Mouse (Mus musculus) liver, adult 2 months (tissue): Measurements from ENCODE around the gene Egfl7. TPM values are rescaled to one million over a fixed set of nuclear protein-coding genes. Genes with fewer than 3 reads are reported as not detected.

Experiments
- DNase-seq: peaks from one replicate; pipeline ENCODE4 v3.0.0-alpha.2; 2011; ENCODE audit warnings: low read depth, low spot score; ENCODE audit errors: extremely low read depth
- H3K27ac ChIP-seq: fragments of 200-500 bp; replicated peaks from 2 replicates; pipeline ENCODE4 v1.5.1; 2012; ENCODE audit warnings: low read depth, mild to moderate bottlenecking, control low read depth, inconsistent platforms, low read length; ENCODE audit not compliant: insufficient read depth
- H3K27me3 ChIP-seq: fragments of 200-500 bp; 2 replicates; pipeline ENCODE4 v1.6.1; 2012; ENCODE audit warnings: mild to moderate bottlenecking, moderate library complexity, low read length, inconsistent platforms; ENCODE audit not compliant: control insufficient read depth, insufficient read depth
- H3K36me3 ChIP-seq: fragments of 200-500 bp; 2 replicates; pipeline ENCODE4 v1.6.1; 2012; ENCODE audit warnings: low read length, inconsistent platforms; ENCODE audit not compliant: control insufficient read depth, insufficient read depth
- H3K4me1 ChIP-seq: fragments of 200-500 bp; 2 replicates; pipeline ENCODE4 v1.6.1; 2011; ENCODE audit warnings: low read length; ENCODE audit not compliant: control insufficient read depth, insufficient read depth
- H3K4me3 ChIP-seq: fragments of 200-500 bp; 2 replicates; pipeline ENCODE4 v1.5.1; 2011; ENCODE audit warnings: low read depth, mild to moderate bottlenecking, control low read depth, low read length, moderate library complexity; ENCODE audit not compliant: insufficient read depth
- H3K79me2 ChIP-seq: fragments of 200-500 bp; 2 replicates; pipeline ENCODE4 v1.6.1; 2012; ENCODE audit warnings: inconsistent platforms, mild to moderate bottlenecking, low read length, moderate library complexity; ENCODE audit not compliant: control insufficient read depth, insufficient read depth
- H3K9ac ChIP-seq: fragments of 200-500 bp; 2 replicates; pipeline ENCODE4 v1.6.1; 2012; ENCODE audit warnings: low read depth, mild to moderate bottlenecking, control low read depth, inconsistent platforms, low read length
- CTCF ChIP-seq: fragments of 200-500 bp; IDR thresholded peaks from 2 replicates; pipeline ENCODE4 v1.5.1; 2011; ENCODE audit warnings: low read depth, low read length, control low read depth
- POLR2A ChIP-seq: fragments of 200-500 bp; IDR thresholded peaks from 2 replicates; pipeline ENCODE4 v1.6.1; 2011; ENCODE audit warnings: low read length, control low read depth; ENCODE audit not compliant: insufficient read depth; ENCODE audit errors: extremely low read depth
- WGBS: fragments of 180-500 bp; shearing (Covaris S2); methylation state at CpG from one replicate; pipeline ENCODE4 v1.1.7; 2018; 5-methylcytosine and 5-hydroxymethylcytosine counted together
- polyA plus RNA-seq: library from polyadenylated mRNA; depleted of rRNA; stranded (reverse); fragments of >200 nt; gene quantifications from 2 replicates; pipeline ENCODE4 v1.2.3, GENCODE M21; 2012
- total RNA-seq: library from RNA; depleted of rRNA; stranded (reverse); fragments of >200 nt; gene quantifications from 2 replicates; pipeline ENCODE4 v1.2.3, GENCODE M21; 2014

Gene Egfl7
- total and polyA plus RNA-seq, 2 experiments: 58.6 to 90.0 TPM

DNA sequence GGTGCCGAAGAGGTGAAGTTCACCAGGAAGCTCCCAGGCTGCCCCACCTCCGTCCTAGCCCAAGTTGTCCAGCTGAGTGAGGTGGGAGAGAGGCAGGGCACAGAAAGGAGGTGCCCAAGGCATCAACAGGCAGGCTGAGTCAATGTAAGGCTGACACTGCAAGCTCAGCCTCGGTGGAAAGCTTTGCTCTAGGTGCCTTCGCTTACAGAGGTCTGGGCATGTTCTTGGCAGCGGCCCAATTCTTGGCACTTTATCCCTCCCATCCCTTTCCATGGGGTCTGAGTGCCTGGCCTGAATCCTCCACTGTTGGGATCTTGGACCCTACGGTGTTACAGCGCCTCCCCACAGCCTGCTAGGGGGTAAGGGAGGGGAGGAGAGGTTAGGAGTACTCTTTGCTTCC is 2.9 kb downstream of the Egfl7 start:
- no peak for TF ChIP-seq POLR2A
- no peak for TF ChIP-seq CTCF
- H3K4me1 ChIP-seq: 0 out of 2 replicates have a peak, but pooled peaks cover 3% of the 10 kb centered on the region
- peak overlapping the region; percentile 33 for H3K9ac ChIP-seq
- DNase-seq: no peak
- peak overlapping the region; percentile 79 for H3K27ac ChIP-seq
- H3K79me2 ChIP-seq: no peaks in the 10 kb centered on the region
- no peaks in the 10 kb centered on the region for H3K27me3 ChIP-seq
- 83% methylated on average over 7 of the region's 7 CpGs for WGBS
- peak overlapping the region; percentile 34 for H3K4me3 ChIP-seq
- no peaks in the 10 kb centered on the region for H3K36me3 ChIP-seq

DNA sequence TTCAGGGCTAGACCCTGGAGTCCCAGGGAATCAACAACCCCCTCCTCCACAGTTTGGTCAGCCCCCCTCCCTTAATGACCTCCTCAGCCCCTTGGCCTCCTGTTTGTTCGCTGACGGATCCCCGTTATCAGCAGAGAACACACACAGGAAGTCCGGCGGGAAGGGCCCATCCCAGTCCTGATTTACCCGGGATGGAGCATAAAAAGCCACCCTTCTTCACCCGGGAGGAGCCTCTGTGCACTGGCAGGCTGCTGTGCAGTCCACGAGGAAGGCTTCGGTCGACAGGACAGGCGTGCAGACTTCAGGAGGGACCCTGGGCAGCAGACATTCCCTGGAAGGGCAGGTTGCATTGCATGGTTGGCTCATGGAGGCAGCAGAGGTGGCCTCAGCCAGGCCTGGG is 3.8 kb downstream of the Egfl7 start:
- Histone ChIP-seq H3K4me1 (0 out of 2 replicates have a peak, but pooled peaks cover 3% of the 10 kb centered on the region), H3K9ac (peak overlapping the region; percentile 77), H3K27ac (peak overlapping the region; percentile 79), H3K4me3 (peak overlapping the region; percentile 87), H3K36me3 (no peaks in the 10 kb centered on the region), H3K27me3 (no peaks in the 10 kb centered on the region), H3K79me2 (no peaks in the 10 kb centered on the region)
- 49% methylated on average over 11 of the region's 11 CpGs for WGBS
- DNase-seq: no peak
- TF ChIP-seq CTCF (no peak), POLR2A (peak; percentile 85)

DNA sequence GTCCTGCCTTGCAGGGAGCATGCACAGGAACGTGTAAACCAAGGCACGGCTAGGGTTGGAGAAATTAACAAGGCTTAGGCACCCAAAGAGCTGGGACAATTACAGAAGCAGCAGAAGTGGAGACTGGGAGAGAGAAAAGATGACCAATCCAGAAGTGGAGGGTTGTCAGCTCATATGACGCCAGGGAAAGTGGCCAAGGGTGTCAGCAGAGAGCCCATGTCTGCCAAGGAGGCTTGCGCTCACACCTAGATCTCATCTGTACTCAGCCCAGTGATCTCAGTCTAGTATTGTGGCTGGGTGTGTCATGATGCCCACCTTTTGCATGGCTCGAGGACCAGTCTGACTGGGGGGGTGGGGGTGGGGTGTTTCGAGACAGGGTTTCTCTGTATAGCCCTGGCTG is 5.9 kb downstream of the Egfl7 start:
- 59% methylated on average over 6 of the region's 6 CpGs for WGBS

DNA sequence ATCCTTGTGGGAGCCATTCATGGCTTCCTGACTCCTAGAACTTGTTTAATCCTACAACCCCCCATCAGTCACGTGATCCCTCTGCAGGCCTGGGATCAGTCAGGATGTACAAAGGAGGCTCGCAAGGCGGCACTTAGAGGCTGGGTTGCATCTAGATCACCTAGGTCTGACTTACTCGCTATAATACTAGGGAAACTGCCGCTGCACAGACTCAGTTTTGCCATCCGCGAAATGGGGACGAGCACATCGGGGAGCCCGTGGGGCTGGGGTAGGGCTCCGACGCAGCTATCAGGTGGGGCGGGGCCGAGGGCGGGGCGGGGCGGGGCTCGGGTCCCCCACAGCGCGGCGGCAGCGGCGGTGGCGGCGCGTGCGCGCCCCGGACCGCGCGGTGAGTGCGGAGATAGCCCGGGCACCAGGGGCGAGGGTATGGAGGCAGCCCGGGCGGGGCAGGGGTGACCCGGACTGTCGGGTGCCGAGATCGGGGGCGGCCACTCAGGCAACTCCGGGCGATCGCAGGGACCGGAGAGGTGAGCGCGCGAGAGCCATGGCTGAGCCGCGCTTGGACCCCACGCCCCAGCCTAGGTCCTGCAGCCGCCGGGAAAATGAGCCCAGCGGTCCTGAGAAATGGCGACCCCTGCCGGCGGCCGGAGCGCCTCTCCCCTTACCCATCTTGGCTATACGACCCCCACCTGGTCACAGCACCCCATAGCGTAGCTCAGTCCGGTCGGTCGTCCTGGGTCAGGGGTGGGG is 6.7 kb downstream of the Egfl7 start, which contains the start of gene Gm20532:
TSS of gene Gm20532 (plus strand) at position 346 of the 750 bp plus-strand sequence.
- Histone ChIP-seq H3K9ac (peak within 1 kb of the TSS; percentile 78), H3K27ac (peak within 1 kb of the TSS; percentile 55), H3K4me3 (peak within 1 kb of the TSS; percentile 68), H3K27me3 (no peaks in the 10 kb centered on the region), H3K36me3 (no peaks in the 10 kb centered on the region), H3K79me2 (no peaks in the 10 kb centered on the region), H3K4me1 (0 out of 2 replicates have a peak, but pooled peaks cover 5% of the 10 kb centered on the region)
- 2% methylated on average over 65 of the region's 65 CpGs for WGBS
- no peak for DNase-seq
- TF ChIP-seq CTCF (peak; percentile 65), POLR2A (no peak)

More for the DNA sequence above, 5.9 kb downstream of the Egfl7 start:
- TF ChIP-seq CTCF: no peak
- no peak for TF ChIP-seq POLR2A
- H3K4me3 ChIP-seq: peak overlapping the region; percentile 68
- no peaks in the 10 kb centered on the region for H3K79me2 ChIP-seq
- peak overlapping the region; percentile 55 for H3K27ac ChIP-seq
- H3K36me3 ChIP-seq: no peaks in the 10 kb centered on the region
- 0 out of 2 replicates have a peak, but pooled peaks cover 3% of the 10 kb centered on the region for H3K4me1 ChIP-seq
- DNase-seq: no peak
- H3K9ac ChIP-seq: peak overlapping the region; percentile 59
- no peaks in the 10 kb centered on the region for H3K27me3 ChIP-seq

DNA sequence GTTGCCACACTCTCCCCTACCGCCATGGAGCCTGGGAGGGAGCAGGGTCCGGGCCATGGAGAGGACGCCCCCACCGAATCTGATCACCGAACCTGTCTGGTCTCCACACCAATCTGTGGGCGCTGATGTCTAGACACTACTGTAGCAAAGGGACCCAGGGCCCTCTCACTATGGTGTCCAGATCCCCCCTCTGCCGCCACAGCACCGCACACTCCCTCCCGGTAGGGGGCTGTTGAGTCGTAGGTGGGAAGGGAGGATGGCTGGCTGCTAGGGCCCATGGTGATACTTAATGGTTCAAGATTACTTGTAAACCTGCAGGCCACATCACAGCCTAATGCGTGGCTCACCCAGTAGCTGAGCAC is 7.2 kb downstream of the Egfl7 start:
- H3K4me3 ChIP-seq: peak overlapping the region; percentile 68
- 0 out of 2 replicates have a peak, but pooled peaks cover 6% of the 10 kb centered on the region for H3K4me1 ChIP-seq
- TF ChIP-seq CTCF: peak; percentile 18; the same call in 1 of the 2 replicates
- TF ChIP-seq POLR2A: no peak
- no peaks in the 10 kb centered on the region for H3K27me3 ChIP-seq
- peak overlapping the region; percentile 78 for H3K9ac ChIP-seq
- peaks cover 4% of the 10 kb centered on the region; the same call in 1 of the 2 replicates for H3K36me3 ChIP-seq
- 20% methylated on average over 11 of the region's 11 CpGs for WGBS
- DNase-seq: no peak
- no peaks in the 10 kb centered on the region for H3K79me2 ChIP-seq
- no peak overlapping the region for H3K27ac ChIP-seq

DNA sequence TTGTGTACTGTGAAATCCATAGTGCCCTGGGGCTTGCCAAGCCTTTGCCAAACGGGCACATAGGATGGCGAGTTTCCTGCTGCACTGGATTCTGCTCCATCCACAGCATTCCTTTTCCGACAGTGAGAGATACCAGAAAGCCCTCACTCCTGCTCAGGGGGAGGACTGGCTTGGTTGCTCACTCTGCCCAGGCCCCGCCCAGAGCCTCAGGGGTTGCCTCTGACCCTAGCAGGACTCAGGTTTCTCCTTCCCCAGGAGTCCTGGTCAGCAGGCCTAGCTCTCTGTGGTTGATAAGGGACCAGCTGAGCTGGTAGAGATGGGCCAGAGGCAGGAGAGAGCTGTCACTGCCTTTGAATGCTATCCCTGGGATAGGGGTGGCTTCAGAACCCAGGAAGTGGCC is 8.8 kb downstream of the Egfl7 start:
- H3K4me1 ChIP-seq: 0 out of 2 replicates have a peak, but pooled peaks cover 6% of the 10 kb centered on the region
- H3K79me2 ChIP-seq: no peaks in the 10 kb centered on the region
- H3K4me3 ChIP-seq: peak overlapping the region; percentile 44
- DNase-seq: no peak
- H3K27ac ChIP-seq: no peak overlapping the region
- TF ChIP-seq POLR2A (no peak), CTCF (no peak)
- 38% methylated on average over 4 of the region's 4 CpGs for WGBS
- H3K9ac ChIP-seq: peak overlapping the region; percentile 9
- H3K36me3 ChIP-seq: peaks cover 19% of the 10 kb centered on the region; the same call in 1 of the 2 replicates
- H3K27me3 ChIP-seq: no peaks in the 10 kb centered on the region
